Mouse (Mus musculus) thymus, postnatal 4 days (tissue): ENCODE measurements around the gene Atrnl1.
"Not testable (repeated sequence)": the region's sequence is repeated elsewhere in the genome, so short reads cannot be mapped to it uniquely, and the experiment has no call there.

ENCODE experiments used
- DNase-seq: peaks from one replicate; pipeline ENCODE4 v3.0.0; 2021

The Atrnl1 gene

GRCm38 (mm10) chr19:57833083-57833482, 222.2 kb downstream of the Atrnl1 start:
- no peak for DNase-seq

- DNase-seq, result no peak
Observed at GRCm38 (mm10) chr19:57837882-57838281, 227.0 kb downstream of the Atrnl1 start.

- DNase-seq, result no peak
Observed at GRCm38 (mm10) chr19:57838546-57838945, 227.7 kb downstream of the Atrnl1 start.

- no peak for DNase-seq
Observed at GRCm38 (mm10) chr19:57849915-57850314, 239.1 kb downstream of the Atrnl1 start.

- DNase-seq, result no peak
Observed at GRCm38 (mm10) chr19:57868350-57868749, 257.5 kb downstream of the Atrnl1 start.

- no peak for DNase-seq
Observed at GRCm38 (mm10) chr19:57870871-57871270, 260.0 kb downstream of the Atrnl1 start.

- peak; percentile 73 for DNase-seq
Observed at GRCm38 (mm10) chr19:57876057-57876456, 265.2 kb downstream of the Atrnl1 start.

GRCm38 (mm10) chr19:57877343-57877742, 266.5 kb downstream of the Atrnl1 start:
- no peak for DNase-seq

- DNase-seq, result no peak
Observed at GRCm38 (mm10) chr19:57878583-57878982, 267.7 kb downstream of the Atrnl1 start.

- not testable (repeated sequence) for DNase-seq
Observed at GRCm38 (mm10) chr19:57879841-57880240, 269.0 kb downstream of the Atrnl1 start.

GRCm38 (mm10) chr19:57881927-57882326, 271.1 kb downstream of the Atrnl1 start:
- no peak for DNase-seq

GRCm38 (mm10) chr19:57888871-57889270, 278.0 kb downstream of the Atrnl1 start:
- no peak for DNase-seq

- no peak for DNase-seq
Observed at GRCm38 (mm10) chr19:57889741-57890140, 278.9 kb downstream of the Atrnl1 start.

- no peak for DNase-seq
Observed at GRCm38 (mm10) chr19:57890954-57891353, 280.1 kb downstream of the Atrnl1 start.

GRCm38 (mm10) chr19:57894191-57894590, 283.4 kb downstream of the Atrnl1 start:
- no peak for DNase-seq

GRCm38 (mm10) chr19:57900037-57900436, 289.2 kb downstream of the Atrnl1 start:
- no peak for DNase-seq

GRCm38 (mm10) chr19:57909466-57909865, 298.6 kb downstream of the Atrnl1 start:
- DNase-seq, result no peak

GRCm38 (mm10) chr19:57910650-57911049, 299.8 kb downstream of the Atrnl1 start:
- DNase-seq, result no peak

- DNase-seq, result no peak
Observed at GRCm38 (mm10) chr19:57916325-57916724, 305.5 kb downstream of the Atrnl1 start.

GRCm38 (mm10) chr19:57922991-57923390, 312.2 kb downstream of the Atrnl1 start:
- DNase-seq, result no peak

GRCm38 (mm10) chr19:57924856-57925255, 314.0 kb downstream of the Atrnl1 start:
- no peak for DNase-seq

GRCm38 (mm10) chr19:57925681-57926080, 314.8 kb downstream of the Atrnl1 start:
- DNase-seq, result no peak

GRCm38 (mm10) chr19:57926164-57926860, 315.5 kb downstream of the Atrnl1 start:
- DNase-seq, result no peak

- no peak for DNase-seq
Observed at GRCm38 (mm10) chr19:57926941-57927471, 316.2 kb downstream of the Atrnl1 start.
